Mouse (Mus musculus) gonadal fat pad, adult 2 months (tissue): ENCODE measurements around the gene Htr6. TPM values are rescaled to one million over a fixed set of nuclear protein-coding genes. Genes with fewer than 3 reads are reported as not detected.

ENCODE experiments used
- DNase-seq: peaks from one replicate; pipeline ENCODE4 v3.0.0-alpha.2; 2012; ENCODE audit warnings: low read depth
- polyA plus RNA-seq: library from polyadenylated mRNA; depleted of rRNA; stranded (reverse); fragments of >200 nt; gene quantifications from 2 replicates; pipeline ENCODE4 v1.2.3, GENCODE M21; 2012; rRNA removed

Htr6 gene
- 0.09 and 0.18 TPM in 2 replicates for polyA plus RNA-seq

DNA sequence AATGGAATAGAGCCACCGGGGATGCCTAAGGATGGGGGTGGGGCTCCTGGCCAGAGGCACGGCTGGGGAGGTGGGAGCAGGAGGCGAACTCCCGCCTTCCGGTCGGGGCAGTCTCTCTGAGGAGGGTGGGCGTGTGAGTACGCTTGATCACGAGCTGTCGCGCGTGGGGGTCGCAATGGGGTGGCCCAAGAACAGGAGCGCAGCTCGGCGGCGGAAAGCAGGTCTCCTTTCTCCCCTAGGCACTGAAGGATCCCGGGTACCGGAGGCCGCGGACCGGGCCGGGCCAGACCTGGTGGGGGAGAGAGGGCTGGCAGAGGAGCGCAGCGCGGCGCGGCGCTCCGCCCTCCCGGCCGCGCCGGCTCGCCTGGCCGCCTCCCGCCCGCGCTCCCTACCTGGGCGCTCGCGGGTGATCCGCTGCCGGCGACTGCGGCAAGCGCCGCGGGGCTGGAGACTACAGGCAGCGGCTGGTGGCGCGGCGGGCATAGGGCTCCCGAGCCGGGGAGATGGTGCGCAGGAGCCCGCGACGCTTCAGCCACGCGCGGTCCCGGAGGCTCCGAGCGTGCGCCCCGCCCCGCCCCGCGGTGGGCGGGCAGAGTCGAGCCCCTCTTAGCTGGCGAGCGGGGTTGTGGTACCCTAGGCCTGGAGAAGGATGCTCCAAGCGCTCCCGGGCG, at the start of gene Htr6:
Gene Htr6, minus strand, starts transcription at position 530 of the 671 bp plus-strand sequence.
- DNase-seq: no peak

DNA sequence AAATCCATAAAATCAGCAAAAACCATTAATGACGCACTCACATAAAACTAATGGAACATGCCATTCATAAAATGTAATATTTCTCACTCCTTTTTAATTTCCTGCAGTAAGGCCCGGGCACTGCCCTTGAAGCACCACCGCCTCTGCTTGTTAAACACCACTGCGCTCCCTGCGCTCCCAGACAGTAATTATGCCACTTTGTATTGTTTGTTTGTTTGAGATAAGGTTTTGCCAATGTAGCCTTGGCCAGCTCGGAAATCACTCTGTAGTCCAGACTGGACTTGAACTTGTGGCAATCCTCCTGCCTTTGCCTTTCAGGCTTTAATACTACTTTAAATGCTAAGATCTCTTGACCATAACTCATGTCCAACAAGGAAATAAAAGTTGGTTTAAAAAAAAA, 49.6 kb upstream of the Htr6 start:
- no peak for DNase-seq

DNA sequence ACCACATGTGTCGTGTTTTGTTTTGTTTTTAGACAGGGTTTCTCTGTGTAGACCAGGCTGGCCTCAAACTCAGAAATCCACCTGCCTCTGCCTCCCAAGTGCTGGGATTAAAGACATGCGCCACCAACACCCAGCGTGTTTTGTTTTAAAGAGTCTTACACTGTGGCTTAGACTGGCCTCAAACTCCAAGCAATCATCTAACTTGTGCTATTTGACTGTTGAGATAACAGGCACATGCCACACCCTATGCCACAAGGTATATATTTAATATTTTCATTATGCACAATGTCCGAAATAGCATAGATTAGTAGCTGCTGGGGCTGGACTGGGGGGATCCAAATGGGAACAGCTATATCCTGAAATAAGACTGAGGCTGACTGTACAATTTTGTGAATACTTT, 47.2 kb upstream of the Htr6 start:
- DNase-seq: no peak

DNA sequence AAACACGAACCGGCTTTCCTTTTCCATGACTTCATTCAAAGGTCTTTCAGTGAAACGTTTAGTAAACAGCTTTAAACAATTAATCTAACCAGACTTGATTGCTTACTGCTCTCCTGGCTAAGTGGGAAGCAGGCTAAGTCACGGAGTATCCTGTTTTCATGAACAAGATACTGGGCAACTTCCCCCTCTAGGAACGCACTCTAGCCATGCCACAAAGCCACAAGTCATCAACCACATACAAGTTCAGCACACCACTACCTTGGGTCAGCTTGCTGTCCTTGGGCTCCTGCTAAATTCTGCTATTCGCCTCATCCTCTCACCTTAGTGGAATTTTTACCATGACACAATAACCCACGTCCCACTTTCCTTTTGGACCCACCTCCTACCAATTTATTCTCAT, 45.6 kb upstream of the Htr6 start:
- no peak for DNase-seq

DNA sequence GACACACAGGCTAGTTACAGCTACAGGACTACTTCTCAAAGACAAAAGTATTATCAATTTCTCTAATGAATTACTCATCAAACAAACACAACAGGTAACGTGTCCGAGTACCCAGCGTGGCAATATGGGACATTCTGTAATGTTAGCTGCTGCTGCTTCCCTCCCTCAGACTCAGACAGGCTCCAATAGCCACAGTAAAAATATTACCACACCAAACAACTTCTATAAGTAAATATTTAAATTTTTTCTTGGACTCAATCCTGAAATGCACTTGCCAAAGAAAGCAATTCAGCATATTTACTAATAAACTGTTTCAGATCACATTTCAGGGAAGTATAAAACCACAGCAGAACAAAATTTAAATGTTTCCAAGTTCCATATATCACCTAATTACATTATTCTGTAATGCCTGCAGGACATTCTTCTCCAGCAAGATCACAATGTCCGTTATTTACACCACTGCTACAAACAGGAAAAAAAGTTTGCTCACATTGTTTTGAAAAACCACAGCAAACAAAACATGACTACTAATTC, 45.0 kb upstream of the Htr6 start:
- DNase-seq: no peak

DNA sequence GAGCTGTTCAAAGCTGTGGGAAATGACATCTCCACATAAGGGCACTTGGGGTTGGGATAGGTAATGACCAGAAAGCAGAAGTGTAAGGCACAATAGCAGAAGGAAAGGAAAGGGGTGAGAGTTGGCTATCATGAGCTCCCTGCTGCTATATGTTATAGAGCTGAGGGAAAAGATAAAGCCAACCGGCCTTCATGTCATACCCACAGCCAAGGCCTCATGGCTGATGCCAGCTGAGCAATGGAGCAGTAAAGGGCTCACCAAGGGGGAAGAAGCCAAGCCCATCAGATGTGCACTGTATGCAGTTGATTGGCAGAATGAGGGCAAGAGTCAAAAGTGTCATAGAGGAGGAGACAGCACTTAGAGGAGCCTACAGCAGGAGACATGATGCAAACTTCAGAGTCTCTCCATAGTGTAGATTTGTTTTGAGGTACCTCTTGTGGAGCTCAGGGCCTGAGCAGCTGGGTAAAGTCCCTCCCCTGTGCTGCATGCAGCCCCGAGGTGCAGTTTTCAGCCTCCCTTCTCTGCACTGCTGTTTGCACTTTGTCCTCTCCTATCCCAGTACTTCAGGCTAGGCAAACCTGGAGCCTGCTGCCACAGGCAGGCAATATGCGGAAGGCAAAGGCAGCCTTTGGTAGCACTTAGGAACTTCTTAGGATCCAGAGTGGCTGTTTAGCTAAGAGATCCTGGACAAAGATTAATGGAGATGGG, 41.1 kb upstream of the Htr6 start:
- DNase-seq: no peak

DNA sequence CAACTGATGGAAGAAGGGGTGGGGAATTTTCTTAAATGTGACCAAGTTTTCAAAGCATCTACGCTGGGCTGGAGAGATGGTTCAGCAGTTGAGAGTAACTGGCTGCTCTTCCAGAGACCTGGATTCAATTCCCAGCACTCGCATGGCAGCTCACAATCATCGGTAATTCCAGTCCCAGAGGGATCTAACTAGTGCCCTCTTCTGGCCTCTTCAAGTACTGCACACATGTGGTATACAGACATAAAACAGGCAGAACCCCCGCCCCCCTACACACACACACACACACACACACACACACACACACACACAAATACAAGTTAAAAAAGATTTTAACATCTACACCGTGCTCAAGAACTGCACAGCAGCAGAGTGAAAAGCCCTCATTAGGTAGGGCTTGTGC, 40.4 kb upstream of the Htr6 start:
- DNase-seq: no peak

DNA sequence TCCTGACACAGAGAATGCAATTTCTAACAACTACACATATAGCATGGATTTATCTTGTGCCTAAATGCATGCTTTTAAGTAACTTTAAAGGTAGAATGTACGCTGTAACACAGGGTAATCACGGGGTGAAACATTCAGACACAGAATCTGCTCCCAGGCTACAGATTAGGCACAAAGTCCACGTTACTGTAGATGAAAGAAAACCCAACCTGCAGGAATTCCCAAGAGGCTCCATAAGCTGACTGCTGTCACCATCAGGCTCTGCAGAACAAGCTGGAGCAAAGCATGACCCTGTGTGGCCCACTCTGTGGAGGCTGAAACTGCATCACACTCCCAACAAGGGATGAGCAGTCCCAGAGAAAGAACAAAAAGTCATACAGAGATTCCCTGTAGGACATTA, 37.1 kb upstream of the Htr6 start:
- no peak for DNase-seq

DNA sequence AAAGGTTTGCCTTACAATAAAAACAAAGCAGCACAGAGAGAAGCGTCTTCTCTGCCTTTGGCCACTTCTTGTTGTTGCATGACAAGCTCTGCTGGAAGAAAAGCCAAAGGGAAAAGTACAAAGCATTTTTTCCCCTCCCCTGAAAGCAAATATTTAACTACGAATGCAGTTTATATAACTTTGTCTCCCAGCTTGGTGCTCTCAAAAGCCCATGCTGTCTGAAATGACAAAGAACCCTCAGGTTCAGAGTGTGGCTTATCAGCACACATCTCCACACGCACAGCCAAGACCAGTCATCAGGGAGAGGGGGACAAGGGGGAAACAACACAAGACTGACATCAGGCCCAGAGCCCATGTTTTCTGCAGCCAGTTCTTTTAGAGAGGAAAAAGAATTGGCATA, 36.1 kb upstream of the Htr6 start:
- DNase-seq: no peak

DNA sequence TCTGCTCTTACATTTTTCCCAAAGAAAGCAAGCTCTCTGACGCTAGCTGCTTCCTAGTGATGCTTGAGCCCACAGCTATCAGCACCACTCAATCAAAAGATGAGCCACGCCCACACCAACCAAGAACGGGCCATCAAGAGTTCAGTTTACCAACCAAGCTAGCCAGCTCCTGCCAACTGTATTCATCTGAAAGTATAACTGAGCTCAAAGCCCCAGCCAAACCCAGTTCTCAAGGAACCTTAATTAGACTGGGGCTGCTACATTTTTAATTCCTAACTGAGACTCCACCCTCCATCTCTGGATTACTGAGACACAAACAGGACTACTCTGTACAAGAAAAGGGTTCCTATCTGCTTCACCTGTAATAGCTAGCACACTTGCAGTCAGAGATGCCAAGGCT, 35.5 kb upstream of the Htr6 start:
- DNase-seq: no peak

DNA sequence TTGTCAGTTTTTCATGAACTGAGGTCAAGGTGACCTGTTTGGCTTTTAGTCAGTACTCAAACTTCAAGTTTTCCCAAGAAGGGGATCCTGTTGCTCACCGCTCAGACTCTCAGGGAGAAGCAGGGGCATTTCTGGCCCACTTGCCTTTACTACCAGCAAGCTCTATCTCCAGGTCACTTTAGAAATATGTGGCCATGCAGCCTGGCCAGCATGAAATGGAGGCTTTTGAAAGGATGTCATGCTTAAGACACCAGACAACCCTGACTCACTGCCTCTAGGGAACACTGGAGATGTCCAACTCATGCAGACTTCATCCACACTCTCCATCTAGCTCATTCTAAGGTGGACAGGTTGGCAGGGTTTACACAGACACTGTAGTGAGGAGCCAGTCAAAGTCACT, 30.1 kb upstream of the Htr6 start:
- no peak for DNase-seq

DNA sequence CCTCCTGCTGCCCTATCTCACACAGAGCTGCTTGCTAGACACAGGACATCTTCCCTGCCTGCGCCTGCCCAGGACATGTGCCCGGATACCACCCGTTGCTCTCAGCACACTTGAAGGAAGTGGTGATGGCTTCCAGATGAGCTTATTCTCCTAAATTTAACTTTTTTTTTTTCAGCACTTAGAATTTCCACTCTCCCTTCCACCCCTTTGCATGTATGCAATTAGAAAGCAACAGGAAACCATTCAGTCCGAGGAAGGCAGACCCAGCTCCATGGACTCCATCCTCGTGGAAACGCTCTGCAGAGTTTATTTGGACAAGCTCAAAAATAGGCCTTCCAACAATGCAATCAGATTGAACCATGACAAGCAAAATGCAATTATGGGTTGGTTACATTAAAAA, 26.2 kb upstream of the Htr6 start:
- DNase-seq: no peak

DNA sequence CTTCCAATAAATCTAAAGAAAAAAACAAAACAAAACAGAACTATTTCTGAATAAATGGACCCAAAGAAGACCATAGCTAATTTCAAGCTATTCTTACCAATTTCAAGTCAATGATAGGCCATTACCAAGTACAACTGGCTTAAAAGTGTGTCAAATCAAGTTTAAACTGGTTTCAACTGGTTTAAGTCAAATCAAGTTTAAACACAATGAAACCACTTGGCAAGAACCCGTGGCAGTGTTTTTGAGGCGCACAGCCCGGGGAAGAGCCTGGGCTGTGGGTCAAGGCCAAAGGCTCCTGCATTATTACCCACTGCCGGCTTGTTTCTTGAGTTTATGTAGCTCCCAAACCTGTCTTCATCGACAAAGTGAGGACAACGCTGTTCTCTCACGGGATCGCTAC, 25.0 kb upstream of the Htr6 start:
- no peak for DNase-seq

DNA sequence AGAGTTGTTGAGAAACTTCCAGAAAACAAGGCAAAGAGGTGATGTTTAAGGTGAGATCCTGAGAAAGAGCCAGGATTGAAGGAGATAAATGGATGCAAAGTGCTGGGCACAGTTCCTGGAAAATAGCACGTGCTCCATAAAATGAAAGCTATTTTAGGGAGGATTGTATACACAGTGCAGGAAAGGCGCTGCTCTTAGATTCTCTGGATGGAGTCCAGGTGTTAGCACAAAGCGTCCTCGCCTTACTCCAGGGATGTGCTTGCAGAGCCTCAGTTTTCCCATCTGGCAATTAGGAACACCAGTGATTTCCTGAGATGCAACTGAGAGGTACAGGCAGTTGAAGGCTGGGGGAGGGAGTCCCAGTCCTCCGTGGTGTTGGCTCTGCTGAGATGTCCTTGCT, 20.8 kb upstream of the Htr6 start:
- DNase-seq: no peak

DNA sequence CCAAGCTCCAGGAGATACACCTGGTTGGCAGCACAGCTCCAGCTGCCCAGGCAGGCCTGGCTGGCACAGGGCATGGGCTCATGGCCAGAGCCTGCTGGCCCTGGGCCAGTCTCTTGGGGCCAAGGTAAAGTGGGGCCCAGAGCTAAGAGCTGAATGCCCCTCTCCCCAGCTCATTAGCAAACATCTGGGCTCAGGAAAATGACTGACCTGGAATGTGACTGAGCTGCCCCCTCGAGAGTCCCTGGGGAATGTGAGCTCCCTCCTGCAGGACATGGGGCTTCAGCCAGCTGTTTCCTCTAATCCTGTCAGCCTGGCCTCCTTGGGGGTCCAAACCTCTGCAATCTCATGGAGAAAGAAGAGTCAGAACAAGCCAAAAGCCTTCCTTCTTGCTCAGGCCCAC, 20.0 kb upstream of the Htr6 start:
- no peak for DNase-seq

DNA sequence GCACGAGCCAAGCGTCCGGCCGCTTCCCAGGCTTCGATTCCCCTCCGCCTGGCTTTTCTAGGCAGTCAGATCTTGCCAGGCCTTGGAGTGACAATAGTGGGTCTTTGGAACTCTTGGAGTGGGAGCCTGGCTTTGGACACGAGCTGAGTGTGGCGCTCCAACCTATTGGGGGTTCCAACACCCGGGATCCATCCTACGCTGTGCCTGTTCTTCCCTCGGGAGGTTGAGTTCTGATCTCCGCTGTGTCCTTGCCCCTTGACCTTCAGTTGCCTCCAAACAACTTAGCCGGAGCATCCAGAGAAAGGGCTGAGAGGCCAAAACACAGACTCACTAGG, 17.8 kb upstream of the Htr6 start:
- no peak for DNase-seq

DNA sequence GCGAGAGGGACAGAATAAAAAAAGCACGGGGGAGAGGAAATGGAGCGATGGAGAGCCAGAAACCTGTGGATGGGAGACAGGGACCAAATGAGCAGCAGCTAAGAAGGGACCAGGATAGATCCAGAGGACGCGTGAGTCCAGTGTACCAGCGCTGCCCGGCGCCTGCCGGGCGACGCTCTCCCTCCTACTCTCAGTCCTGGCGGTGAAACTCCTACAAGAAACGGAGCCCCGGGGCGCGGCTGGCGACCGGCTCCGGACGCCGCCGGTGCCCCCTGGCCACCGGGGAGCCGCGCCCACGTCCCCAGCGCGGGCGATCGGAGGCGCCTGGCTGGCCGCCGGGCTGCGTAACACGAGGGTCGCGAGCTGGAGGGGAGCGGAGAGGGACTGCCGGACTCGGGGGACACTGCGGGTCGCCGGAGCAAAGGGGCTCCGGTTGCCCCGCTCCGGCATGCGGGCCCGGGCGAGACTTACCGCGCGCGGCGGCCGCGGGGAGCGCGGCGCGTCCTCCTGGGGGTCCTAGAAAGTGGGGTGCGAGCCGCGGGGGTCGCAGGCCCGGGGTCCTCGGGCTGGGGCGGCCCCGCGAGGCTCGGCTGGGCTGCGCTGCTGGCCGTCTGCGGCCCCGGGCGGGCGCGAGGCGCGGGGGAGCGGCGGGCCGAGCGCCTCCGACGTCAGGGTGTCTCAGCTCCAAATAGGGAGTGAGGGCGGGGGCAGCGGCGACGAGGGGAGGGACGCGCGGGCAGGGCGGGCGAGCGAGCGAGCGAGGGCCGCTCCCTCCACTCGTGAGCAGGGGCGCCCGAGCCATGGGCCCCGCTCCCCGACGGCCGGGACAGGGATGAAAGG, 17.2 kb upstream of the Htr6 start, which contains the start of gene Nbl1:
Gene Nbl1, minus strand, starts transcription at position 638 of the 840 bp plus-strand sequence.
- DNase-seq: no peak

DNA sequence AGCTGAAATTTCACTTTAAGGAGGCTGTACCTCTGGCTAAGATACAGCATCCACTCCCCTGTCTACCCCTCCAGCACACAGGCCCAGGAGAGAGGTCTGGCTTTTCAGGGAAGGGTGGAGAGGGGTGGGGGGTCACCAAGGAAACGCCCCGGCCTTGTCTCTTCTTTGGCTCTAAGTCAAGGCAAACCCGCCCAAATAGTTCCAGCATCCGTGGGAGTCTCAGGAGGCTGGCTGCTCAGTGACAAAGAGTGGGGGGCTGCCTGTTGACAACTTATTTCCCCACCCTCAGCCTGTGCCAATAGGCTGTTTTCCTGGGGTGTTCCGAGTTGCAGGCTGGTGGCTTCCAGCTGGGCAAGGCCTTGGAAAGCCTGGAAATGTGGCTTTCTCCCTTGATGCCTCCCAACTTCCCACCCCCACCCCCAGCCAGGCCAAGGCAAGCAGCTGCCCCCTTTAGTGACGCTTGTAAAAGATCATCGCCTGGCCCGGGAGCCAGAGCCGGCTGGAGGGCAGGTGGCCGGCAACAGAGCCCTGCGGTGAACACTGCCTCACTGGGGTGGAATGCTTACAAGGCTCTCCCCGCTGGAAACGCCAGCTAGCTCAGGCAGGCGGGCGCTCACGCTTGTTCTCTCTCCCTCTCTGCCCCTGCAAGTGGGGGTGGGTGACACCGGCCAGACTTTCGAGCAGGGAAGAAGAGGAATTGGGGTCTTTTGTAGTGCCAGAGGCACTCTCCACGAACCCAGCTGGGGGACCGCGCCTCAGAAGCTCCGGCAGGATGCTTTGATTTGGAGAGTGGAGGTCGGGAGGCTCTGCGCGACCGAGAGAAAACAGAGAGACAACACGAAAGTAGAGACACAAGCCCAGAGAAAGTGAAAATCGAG, 16.3 kb upstream of the Htr6 start:
- DNase-seq: no peak

DNA sequence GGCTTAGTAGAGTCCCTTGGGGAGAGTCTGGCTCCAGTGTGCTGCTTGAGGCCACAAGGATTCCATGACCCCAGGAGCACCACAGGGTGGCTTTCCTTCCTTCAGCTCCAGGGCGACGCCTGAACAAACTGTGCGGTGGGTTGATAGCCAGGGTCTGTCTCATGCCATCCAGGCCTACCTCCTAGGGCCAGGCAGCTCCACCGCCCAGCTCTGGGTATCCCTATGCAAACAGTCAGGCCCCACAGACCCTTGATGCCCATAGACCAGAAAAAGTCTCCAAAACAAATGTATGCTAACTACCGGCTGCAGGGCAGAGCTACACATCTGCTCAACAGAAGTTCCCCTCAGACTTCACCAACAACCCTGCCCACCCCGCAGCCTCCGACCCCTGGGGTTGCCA, 15.7 kb upstream of the Htr6 start:
- DNase-seq: no peak

DNA sequence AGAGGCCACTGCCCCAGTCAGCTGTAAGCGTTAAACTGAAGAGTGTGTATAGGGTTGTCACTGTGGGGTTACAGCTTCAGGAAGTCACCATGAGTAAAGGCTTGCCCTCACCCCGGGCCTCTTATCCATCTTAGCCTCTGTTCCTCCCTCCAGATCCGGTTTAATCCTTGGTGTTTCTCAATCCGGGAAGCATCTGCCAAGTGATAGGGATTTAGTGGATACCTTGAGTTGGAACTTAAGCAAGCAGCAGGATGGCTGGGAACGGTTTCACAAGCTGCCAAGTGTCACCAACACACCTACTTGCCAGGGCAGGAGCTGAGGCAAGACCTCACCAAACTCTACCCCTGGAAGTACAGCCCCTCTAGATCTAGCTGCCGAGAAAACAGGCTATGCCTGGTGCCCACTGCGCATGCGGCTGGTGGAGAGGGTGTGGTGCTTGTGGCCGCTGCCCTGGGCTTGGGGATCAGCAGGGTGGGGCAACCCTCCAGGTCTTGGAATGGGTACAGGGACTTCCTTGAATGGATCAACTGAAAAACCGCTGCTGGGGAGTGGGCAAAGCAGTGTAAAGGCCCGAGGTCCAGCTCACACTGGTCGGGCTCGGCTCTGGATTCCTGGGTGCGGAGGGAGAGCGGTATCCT, 15.1 kb upstream of the Htr6 start:
- peak; percentile 99 for DNase-seq
